Mouse (Mus musculus) lung, adult 2 months (tissue): ENCODE measurements at regions not wholly inside any gene's neighbourhood (a gene's known extent, or its start where the extent isn't known, plus 50 kb on each side); places are given as distances from the start of the nearest gene placed in this dataset.

Experiments used
- CTCF ChIP-seq: fragments of 200-500 bp; IDR thresholded peaks from 2 replicates; pipeline ENCODE4 v1.5.1; 2011; ENCODE audit warnings: mild to moderate bottlenecking, low read length, control low read depth; ENCODE audit not compliant: insufficient read depth
- POLR2A ChIP-seq: fragments of 200-500 bp; IDR thresholded peaks from 2 replicates; pipeline ENCODE4 v1.6.1; 2011; ENCODE audit warnings: low read depth, mild to moderate bottlenecking, control low read depth, low read length, borderline replicate concordance; ENCODE audit errors: extremely low read depth

GRCm38 (mm10) chr13:83023972-83024371 is 479.9 kb upstream of the Mef2c start:
- no peak for TF ChIP-seq CTCF
- no peak for TF ChIP-seq POLR2A
